Mouse (Mus musculus) right cerebral cortex, postnatal 36 days (tissue): ENCODE data around the gene Gm44965.
A peak's percentile ranks its signal among the peaks of the same experiment; 100 is the strongest.

Experiments
- DNase-seq, 2 experiments: peaks; one replicate each; pipeline ENCODE4 v3.0.0; 2022; ENCODE audit warnings: low spot score in 2 of 2, mixed read lengths in 1 of 2

The Gm44965 gene

DNA sequence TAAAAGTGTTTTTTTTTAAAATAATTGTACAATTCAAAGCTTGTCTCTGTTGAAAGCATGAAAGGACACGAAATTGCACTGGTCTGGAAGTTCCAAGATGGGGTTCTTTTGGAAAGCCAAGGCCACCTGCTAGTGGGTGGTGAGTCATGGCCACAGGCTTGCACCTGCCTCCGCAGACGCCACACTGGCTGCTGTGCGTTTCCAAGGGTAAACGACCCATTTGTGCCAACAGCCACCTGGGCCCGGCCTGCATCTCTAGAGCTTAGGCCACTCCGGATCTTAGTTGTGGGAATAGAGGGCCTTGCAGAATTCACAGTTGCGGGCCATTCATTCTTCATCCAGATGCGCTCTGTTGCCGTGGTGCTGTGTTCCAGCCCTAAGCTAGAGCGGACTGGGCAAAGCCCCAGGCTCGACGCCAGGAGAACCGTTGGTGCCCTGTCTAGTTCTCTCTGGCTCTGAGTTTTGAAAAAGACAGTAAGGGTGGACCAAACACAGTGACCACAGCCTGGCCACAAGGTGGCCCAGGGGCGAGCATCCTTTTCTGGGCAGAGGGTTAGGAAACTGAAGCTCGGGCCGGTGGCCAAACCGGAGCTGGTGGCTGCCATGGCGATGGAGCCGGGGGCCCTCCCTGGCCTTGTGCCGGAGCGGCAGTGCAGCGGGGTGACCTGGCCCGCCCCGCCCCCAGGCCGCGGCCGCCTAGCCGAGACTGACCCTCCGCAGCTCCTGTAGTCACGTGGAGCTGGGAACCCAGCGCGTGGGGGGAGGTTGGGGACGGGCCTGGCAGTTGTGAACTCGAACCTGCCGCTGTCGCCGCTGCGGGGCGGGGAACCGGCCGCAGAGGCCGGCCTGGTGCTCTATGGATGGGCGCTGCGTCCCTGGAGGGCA lies at the start of gene Gm44965, which contains the start of gene Repin1:
Gene Gm44965, plus strand, starts transcription at position 784 of the 885 bp plus-strand sequence.
Gene Repin1, plus strand, starts transcription at position 726 of the 885 bp plus-strand sequence.
- peak; percentile 85 for DNase-seq

DNA sequence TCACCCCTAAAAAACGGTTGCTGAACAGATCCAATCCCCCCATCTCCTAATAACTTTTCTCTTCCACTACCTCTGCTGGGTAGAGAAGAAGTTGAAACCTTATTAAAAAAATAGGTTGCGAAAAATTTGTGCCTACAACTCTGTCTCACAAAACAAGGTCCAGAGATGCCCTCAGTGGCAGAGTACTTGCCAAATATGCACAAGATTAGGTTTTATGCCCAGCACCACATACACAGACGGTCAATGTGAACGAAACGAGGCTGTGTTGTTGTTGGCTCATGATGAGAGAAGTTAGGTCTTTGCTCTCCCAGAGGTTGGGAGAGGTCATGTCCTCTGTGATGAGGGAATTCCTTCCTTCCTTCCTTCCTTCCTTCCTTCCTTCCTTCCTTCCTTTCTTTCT lies 48.5 kb upstream of the Gm44965 start:
- DNase-seq = no peak

DNA sequence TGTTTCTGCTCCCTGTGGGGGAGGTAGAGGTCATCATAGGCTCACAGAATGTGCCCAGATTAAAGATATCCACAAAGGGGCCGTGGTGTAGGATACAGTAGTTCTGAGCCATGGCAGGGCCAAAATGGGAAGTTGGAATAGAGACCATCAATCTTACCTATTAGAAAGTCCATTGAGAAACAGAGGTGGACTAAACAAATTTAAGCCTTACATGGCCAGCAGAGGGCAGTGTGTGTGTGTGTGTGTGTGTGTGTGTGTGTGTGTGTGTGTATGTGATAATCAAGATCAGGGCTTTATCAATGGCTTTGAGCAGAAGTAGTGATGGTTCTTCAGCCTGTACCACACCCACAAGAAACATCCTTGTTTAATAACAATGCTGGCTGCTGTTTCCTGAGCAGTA lies 47.5 kb upstream of the Gm44965 start:
- no peak for DNase-seq

DNA sequence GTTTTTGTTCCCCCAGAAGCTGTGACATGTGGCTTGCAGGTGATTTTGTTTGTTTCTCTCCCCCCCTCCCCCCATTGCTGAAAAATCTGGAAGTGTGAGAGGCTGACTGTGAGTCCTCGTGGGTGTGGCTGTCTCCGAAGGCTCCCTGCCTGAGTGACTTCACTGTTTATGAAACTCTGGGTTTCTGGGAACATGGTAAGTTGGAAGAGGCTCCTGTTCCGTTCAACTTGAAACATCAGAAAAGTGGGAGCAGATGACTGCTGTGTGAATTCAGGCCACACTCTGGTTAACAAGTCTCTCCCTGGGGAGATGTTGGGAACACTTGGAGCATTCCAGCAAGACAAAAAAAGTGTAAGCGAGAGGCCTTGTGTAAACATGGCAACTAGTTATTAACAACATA lies 46.9 kb upstream of the Gm44965 start:
- no peak for DNase-seq

DNA sequence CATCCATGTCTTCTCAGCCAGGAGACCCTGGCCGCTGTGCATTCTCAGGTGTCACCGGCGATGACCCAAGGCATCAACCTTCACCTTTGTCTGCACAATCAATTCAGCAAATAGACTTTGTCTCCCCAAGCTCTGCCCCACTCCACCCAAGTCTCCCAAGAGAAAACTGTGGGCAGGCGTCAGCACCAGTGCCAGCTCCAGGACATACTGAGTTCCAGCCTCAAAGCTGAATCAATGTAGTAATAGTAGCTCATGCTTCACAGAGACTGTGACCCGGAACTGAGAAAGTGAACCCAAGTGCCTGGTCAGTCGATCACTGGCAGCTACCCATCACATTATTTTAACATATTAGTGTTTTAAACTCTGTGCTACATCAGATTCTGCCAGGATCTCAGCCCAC lies 45.4 kb upstream of the Gm44965 start:
- no peak for DNase-seq

DNA sequence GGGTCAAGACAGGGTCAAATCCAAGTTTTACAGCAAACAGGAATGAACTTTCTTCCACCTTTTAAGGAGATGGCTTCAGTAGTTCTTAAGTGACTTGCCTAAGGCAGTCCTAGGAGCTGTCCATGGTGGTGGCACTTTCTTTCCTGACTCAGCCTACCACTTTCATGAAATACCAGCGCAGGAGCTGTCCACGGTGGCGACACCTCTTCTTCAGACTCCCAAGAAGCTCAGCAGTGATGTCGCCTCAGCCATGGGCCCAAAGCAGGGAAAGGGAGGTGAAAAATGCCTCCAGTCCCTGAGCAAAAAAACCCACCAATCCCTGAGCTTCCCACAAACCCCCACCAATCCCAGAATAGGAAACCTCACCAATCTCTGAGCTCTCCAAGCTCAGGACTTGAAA lies 40.8 kb upstream of the Gm44965 start:
- DNase-seq = no peak

DNA sequence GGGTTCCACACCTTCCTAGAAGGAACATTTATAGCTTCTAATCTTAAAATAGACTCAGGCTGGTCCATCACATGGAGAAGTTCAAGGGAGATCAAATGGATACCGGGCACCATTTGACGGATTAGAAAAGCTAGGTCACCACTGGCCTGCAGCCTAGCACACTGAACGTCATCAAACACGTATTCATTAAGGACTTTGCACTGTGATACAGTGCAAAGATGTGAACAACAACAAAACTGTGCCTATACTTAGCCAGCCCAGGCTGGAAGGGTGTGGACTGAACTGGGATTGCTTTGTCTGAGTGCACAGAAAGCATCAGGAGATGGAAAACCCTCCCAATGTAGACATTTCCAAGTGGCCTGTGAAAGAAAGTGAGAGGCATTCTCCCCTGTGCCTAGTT lies 39.9 kb upstream of the Gm44965 start:
- DNase-seq = no peak

DNA sequence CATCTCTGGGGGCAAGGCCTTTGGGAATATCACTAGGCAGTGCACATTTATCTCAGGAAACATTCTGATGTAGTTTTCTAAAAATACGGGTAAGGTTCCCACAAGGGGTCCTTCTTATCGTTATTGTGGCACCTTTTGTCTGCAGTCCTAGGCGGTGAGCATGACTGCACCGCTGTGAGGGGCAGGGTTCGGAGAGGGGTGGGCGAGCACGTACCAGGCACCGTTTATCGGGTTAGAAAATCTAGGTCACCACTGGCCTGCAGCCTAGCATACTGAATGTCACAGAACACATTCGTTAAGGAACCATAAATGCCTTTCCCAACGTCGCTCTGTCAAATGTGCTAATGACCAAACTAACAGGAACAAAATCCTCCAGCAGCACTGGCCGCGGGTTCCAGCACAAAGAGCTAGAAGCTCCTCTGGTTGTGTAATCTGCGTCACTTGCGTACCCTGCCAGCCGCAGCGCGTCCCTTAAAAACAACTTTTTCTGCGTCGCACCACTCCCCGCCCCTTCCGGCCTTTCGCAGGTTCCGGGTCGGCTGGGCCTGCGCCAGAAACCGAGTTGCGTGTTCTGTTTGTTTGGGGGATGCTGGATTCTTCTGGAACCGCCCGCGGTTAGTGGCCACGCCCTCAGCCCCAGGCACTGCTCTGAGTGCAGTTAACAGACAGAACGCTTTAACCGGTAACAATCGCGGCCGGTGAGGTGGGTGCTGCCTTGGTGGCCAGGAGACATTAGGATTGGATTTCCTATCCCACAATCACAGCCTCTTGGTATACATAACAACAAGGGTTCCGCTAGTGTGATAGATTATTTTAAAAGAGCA lies 39.2 kb upstream of the Gm44965 start, which contains the start of gene Lrrc61:
Gene Lrrc61, plus strand, starts transcription at position 517 of the 824 bp plus-strand sequence.
- DNase-seq = peak; percentile 97

DNA sequence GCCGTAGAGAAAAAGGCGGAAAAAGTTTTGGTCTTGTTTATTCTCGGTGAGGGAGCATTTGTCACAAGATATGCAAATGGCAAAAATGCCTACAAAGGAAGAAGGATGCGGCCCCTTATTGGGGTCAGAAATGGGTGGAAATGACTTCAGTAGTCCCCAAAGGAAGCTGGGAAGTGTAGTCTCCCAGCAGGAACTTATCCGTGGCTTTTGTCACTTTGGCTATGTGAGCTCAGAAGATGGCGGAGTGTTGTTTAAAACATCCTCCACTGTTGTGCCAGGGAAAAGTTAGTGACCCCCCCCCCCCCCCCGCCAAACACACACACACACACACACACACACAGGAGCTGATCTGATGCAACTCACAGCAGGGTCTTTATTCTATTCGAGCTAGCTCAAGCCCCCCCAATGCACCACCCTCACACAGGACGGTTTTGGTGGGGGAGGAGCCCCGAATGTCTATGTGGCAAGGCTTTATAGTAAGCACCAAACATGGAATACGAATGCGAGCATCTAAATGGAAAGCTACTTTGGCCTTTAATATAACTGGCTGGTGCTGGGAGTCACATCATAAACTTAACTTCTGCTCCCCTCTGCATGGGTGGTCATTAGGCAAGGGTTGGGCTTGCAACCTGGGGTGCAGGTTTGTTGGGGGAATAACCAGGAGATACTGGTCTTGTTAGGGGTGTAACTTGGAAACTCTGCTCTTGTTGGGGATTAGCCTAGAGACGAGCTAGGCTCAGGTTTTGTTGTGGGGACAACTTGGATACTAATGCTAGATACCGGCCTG lies 38.4 kb upstream of the Gm44965 start:
- peak; percentile 48 to 78 for DNase-seq

DNA sequence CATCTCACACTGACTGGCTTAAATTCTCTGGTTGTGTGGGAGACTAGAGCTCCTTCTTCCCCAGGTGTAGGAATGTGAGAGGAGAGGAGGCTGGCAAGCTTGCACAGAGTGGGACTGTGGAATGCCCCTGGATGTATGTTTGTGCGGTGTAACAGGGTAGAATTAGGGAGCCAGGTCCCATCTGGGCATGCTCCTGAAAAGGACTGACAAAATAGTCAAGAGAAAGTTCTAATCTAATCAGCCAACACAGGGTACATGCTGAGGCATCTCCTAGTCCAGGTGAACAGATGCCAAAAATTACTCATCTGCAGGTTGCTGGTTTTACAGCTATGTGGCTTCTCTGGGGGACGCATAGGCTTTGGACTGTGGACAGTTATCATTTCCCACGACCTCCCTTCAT lies 37.8 kb upstream of the Gm44965 start:
- no peak for DNase-seq

DNA sequence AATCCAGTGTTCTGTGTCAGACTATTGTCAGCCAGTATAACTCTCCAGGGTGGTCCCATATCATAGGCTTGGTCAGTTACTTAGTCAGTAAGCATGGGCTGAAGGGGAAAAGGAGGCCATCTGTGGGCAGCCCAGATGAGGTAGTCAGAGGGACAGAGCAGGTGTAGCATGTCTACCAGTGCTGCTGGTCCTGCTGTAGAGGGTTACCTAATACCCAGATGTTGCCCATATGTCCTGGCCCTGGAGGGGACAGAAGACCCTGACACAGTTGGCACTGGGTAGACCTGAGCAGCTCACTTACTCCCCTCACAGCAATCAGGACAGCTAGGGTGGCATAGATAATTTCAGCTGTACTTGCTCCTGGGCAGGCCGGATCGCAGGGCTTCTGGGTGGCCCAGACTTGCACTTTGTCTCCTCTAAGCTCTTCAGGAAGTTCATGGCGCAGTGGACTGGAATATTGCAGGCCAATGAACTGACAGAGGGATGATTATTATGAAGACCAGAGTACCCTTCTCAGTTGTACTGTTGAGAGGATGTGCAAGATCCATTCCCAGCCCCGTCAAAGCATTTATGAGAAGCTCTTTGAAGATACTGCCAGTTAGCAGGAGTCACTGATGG lies 27.9 kb upstream of the Gm44965 start:
- no peak for DNase-seq

DNA sequence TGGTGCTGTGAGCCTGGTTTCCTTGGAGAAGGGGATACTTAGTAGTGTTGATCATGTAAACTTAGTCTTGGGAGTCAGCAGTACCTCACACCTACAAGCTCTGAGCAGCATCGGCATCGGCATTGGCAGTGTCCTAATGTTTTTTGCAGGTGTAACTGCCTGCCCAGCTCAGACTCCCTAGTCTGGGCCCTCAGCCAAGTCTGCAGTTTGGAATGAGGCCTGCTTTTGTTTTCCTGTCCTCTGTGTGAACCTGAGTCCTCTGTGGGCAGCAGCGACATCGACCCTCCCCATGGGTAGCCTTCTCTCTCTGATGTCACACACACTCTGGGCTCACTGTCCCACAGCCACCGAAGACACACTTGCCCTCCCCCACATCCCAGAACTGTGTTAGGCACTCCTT lies 27.4 kb upstream of the Gm44965 start:
- no peak for DNase-seq

DNA sequence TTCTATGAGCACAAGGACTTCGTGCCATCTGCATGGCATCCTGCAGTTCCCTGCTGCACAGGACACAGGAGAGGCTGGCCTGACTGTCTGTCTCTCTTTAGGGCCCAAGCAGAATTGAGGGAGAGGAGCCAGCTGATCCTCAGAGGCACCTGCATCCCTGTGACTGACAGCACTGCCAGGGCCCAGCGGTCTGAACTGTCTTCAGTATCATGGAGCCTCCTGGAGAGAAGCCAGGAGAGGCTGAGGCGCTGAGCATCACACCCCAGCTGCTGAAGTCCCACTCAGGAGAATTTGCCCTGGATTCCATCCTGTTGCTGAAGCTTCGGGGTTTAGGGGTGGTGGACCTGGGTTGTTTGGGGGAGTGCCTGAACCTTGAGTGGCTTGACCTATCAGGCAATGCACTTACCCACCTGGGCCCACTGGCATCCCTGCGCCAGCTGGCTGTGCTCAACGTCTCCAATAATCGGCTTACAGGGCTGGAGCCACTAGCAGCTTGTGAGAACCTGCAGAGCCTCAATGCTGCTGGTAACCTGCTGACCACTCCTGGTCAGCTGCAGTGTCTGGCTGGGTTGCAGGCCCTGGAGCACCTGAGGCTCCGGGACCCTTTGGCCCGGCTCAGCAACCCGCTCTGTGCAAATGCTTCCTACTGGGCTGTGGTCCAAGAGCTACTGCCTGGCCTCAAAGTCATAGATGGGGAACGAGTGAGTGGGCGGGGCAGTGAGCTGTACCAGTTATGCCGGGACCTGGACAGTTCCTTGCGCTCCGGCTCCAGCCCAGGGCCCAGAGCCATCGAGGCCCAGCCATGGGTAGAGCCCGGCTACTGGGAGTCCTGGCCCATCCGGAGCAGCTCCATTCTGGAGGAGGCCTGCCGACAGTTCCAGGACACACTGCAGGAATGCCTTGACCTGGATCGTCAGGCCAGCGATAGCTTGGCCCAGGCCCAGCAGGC lies 25.4 kb upstream of the Gm44965 start:
- DNase-seq = no peak

DNA sequence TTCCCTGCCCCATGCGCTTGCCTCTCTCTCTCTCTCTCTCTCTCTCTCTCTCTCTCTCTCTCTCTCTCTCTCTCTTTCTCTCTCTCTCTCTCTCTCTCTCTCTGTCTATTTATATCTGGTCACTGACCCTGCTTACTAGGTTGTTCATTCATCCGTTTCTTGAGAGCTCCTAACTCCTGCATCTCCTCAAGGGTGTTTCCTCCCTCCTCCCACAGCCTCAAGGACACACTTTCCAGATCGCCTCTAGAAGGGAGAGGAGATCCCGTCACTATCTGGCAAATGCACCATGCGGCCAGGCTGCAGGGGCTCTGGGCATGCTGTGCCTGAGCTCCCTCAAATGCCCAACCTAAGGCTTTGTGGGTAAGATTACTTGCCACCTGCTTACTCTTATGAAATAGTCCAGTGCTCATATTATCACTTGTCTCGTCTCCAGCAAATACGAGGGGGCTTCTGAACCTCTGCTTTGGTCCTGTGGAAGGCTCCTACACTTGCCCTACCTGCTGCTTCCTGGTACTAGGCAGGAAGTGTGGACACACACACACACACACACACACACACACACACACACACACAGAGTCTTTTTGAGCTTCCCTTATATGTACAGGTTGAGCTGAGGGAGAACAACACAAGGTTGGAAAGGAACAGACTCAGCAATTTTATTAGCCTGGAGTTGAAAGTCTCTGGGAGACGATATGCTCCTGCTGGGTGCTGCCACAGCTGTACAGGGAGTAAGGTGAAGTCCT lies 24.5 kb upstream of the Gm44965 start:
- DNase-seq = no peak

DNA sequence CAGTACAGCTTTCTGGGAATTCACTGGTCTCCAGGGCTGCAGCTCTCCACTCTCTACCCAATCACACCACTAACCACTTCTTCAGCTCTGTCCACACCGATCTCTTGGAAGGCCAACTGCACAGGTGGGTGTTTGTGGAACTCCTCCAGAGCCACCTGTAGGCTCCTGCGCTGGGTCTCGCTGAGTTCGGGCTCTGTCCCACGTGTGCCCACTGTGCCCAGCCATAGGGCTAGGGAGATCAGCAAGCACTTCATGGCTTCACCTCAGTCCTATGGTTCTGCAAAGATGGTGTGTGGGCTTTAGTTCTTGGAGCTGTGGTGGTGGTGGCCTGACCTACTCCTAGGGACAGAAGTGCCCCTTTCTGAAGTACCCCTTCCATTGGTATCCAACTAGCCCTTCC lies 21.7 kb upstream of the Gm44965 start:
- DNase-seq = no peak

DNA sequence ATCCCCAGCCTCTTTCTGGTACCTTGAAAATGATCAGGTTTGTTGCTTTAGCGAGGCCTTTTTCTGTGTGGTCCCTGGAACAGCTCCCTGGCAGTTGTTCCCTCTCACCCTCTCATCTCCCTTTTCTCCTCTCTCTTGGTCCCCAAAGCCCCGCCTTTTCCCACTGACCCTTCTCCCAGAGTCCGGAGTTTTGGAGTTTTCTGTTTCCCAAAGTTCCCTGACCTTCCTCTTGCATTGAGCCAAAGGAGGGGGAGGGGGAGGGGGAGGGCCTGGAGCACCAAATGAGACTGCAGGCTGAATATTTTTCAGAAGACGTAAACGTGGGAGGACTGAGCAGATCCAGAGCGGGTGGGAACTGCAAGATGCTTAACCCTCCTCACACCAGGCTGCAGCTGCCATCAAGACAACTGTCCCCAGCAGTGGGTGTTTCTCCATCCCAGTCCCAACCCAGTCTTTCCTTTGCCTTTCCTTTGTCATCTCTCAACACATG lies 21.1 kb upstream of the Gm44965 start, which contains the start of gene Rarres2:
Gene Rarres2, minus strand, starts transcription at position 218 of the 490 bp plus-strand sequence.
- DNase-seq = no peak

DNA sequence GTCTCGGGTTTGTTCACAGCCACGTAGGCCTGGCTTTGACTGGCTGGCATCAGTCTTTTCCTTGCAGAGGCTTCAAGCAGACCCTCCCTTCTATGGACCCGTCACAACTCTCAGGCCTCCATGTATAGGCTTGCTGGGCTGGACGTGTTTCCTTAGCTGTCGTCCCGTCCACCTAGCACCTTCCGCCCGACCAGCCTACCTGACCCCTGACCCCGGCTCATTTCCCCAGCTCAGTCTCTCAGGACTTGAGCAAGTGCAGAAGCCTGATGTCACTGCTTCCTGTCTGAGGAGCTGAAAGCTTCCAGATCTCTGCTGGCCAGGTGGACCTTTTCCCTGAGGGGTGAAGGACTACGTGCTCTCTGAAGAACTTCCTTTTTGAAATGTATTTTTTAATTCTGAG lies 20.5 kb upstream of the Gm44965 start:
- DNase-seq = no peak

DNA sequence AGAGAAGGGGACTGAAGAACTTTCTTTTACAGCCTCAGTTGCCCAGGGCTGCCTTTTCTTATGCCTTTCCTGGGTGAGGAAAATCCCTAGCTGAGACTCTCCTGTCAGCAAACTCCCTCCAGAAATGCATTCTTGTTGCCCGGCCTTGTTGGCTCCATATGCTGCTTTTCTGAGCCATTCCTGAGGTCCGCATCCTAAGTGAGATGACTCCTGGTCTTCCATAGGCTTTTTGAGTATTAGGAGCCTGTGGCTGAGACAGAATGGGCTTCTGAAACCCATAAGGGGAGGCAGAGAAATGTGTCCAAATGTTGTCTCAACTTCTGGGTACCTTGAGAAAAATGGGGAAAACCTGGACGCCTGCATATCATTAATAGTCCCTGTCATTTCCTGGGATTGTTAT lies 19.8 kb upstream of the Gm44965 start:
- DNase-seq = no peak

DNA sequence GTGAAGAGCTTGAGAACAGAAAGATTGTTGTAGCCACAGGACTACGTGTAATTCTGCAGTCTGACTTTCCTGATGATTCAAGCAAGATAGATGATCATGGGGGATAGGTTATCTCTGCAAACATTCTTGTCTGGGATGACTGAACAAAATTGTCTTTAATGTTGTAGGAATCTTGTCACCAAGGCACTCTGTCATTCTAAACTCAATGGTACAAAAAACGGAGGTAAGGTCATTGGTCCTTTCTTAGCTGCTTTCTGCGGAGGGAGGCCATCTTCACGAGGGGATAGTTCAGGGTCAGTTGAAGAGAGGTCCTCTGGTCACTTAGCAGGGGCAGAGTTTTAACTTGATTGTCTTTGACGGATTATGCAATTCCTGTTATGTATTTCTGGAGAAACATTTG lies 15.0 kb upstream of the Gm44965 start:
- no peak for DNase-seq
